Mouse (Mus musculus): ENCODE results near the gene Opcml.

Gene Opcml

DNA sequence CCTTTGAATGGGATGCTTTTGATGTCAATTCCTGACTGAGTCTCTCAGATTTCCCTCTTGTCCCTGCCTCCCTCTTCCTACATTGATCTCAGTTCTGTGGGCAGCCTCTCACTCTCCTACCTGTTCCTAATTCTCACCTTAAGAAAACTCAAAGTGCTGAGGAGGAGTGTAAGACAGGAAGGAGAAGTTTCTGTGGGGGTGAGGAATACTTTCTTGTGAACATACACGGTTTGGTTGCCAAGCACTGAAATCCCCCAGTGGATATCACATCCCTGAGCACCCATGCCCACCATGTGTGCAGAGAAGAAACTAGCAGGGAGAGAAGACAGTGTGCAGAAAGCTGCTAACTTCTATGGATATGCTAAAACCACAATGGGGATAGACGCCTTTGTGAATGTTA, 1141.5 kb downstream of the Opcml start:
- no peak for DNase-seq (ENCODE audit: low spot score in 2 of 2)

DNA sequence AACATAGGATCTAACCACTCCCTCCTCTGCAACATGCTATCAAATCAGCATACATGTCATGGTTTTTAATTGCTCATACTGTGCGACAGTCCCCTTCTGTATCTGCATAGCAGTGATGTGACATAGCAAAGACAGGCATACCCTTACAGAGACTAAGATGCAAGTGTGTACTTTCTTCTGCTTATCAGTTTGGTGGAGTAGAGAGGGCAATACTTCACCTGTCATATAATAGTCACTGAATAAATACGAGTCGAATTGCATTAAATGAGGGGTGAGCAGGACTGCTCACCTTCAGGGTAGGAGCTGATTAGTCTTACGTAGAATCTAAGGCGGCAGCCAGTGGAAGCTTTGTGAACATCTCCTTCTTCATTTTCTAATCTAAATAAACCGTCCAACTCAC, 1146.6 kb downstream of the Opcml start:
- no peak for DNase-seq (ENCODE audit: low spot score in 2 of 2)

DNA sequence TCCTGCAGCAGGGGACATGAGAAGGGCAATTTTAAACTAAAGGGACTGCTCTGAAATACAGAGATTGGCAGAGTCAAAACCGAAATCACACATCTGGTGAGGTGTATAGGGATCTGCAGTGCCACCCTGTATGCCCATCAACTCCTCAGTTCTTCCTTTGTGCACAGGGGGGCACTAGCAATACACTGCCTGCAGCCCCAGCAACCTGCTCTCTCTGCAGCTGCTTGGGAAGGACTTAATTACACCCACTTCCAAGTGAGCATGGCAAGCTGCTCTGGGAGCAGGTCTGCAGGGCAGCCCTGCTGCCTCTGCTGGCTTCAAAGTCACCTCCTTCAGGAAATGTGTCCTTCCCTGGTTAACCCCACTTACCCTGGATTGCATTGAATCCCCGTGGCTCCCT, 1147.4 kb downstream of the Opcml start:
- no peak for DNase-seq (ENCODE audit: low spot score in 2 of 2)

- no peak for DNase-seq (ENCODE audit: low spot score in 2 of 2)
These were observed 1150.3 kb downstream of the Opcml start for GRCm38 (mm10) chr9:28940901-28941300.

DNA sequence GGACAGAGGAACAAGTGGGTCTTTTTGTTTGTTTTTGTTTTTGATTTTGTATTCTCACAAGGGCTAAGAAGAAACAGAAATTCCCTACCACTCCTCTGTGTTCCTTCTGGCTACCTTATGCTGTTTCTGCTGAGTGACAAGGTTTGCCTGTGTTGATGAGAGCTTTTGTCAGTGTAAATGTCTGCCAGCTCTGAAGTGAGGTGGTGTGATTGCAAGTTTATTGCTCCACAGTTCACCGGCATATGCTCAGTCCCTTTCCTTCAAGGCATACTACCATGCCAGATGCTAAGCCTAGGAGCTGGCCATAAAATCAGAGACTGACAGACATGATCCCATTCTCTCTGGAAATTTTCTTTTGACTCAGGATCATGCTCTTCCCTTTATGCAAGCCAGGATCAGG, 1178.9 kb downstream of the Opcml start:
- no peak for DNase-seq (ENCODE audit: low spot score in 2 of 2)

Measured in spleen, postnatal 10 days (tissue).